Mouse (Mus musculus): ENCODE measurements around the gene Mgea5.

DNA sequence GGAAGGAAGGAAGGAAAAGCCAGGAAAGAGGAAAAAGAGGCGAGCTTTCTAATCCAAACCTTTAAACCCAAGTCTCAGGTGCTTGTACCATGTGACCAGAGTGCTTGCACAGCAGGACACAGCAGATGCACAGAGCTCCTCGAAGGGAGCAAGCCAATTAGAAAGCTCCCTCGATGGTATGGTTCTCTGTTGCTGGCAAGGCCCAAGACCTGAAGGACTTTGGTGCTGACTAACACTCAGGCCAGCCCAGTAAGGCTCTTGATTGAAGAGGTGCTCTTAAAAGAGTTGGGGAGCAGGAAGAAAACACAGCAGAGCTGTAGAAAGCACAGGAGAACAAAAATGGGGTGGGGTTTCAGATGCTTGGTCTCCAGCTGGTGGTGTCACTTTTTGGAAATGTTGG, 74.9 kb downstream of the Mgea5 start:
- TF ChIP-seq MAX (IDR thresholded peaks at IDR 0.05; ENCODE audit: low read length), result no peak
- TF ChIP-seq CTCF (conservative IDR thresholded peaks at IDR 0.05 in 1 of 2, IDR thresholded peaks at IDR 0.05 in 1 of 2; ENCODE audit: low read depth in 2 of 2, low read length in 2 of 2), result no peak
- no peak for TF ChIP-seq NELFE (IDR thresholded peaks at IDR 0.05; ENCODE audit: low read depth, low read length)
- TF ChIP-seq MEF2A (IDR thresholded peaks at IDR 0.05; ENCODE audit: borderline replicate concordance, low read depth, low read length), result no peak
- no peak for TF ChIP-seq USF2 (conservative IDR thresholded peaks at IDR 0.05; ENCODE audit: low read depth, low read length)
- TF ChIP-seq RCOR1 (conservative IDR thresholded peaks at IDR 0.05; ENCODE audit: low read depth, low read length), result no peak
- no peak for TF ChIP-seq JUN (IDR thresholded peaks at IDR 0.05; ENCODE audit: insufficient read depth, low read depth, low read length)
- TF ChIP-seq ELF1 (IDR thresholded peaks at IDR 0.05; ENCODE audit: low read depth, low read length), result no peak
- no peak for TF ChIP-seq POLR2A (IDR thresholded peaks at IDR 0.05; ENCODE audit: low read depth, low read length)
- no peak for TF ChIP-seq TBP (conservative IDR thresholded peaks at IDR 0.05; ENCODE audit: low read depth, low read length)

Data from CH12.LX (cell line).